ENCODE assay signal across 23 mouse cellular contexts in genomic region chr11:3269241-3269640, GRCm38 (mm10).
"Had no signal": no experiment of that assay in that cellular context is flagged by ENCODE, and none has a peak within 500 bp of the region (broad histone marks: within the 10 kb centered on the region; RNA-seq: fewer than 3 reads in every experiment).

No protein-coding gene starts in this region.

- H3K4me3 ChIP-seq: heart, embryonic 10.5 days; heart, embryonic 13.5 days; heart, embryonic 15.5 days; hindbrain, embryonic 13.5 days; hindbrain, embryonic 15.5 days; limb, embryonic 13.5 days; limb, embryonic 15.5 days; liver, embryonic 12.5 days had no signal

- H3K27me3 ChIP-seq: heart, embryonic 13.5 days; heart, embryonic 15.5 days; hindbrain, embryonic 13.5 days; hindbrain, embryonic 15.5 days; limb, embryonic 13.5 days; limb, embryonic 15.5 days; liver, embryonic 12.5 days had no signal

- H3K9me3 ChIP-seq: heart, embryonic 10.5 days; heart, embryonic 13.5 days; heart, embryonic 15.5 days; hindbrain, embryonic 13.5 days; hindbrain, embryonic 15.5 days; limb, embryonic 13.5 days; limb, embryonic 15.5 days; liver, embryonic 12.5 days had no signal

- H3K27ac ChIP-seq: heart, embryonic 10.5 days; heart, embryonic 13.5 days; heart, embryonic 15.5 days; hindbrain, embryonic 13.5 days; hindbrain, embryonic 15.5 days; hindbrain, postnatal 0 days; limb, embryonic 13.5 days; limb, embryonic 15.5 days; liver, embryonic 12.5 days had no signal

- H3K9ac ChIP-seq: heart, embryonic 13.5 days; heart, embryonic 15.5 days; hindbrain, embryonic 13.5 days; hindbrain, embryonic 15.5 days; limb, embryonic 13.5 days; limb, embryonic 15.5 days; liver, embryonic 12.5 days had no signal

- H3K4me2 ChIP-seq: heart, embryonic 13.5 days; heart, embryonic 15.5 days; hindbrain, embryonic 13.5 days; hindbrain, embryonic 15.5 days; limb, embryonic 13.5 days; limb, embryonic 15.5 days; liver, embryonic 12.5 days had no signal

- ATAC-seq: hindbrain, postnatal 0 days; intestine, embryonic 16.5 days; liver, embryonic 12.5 days had no signal

- DNase-seq: gastrocnemius, postnatal 14 days; gastrocnemius, postnatal 36 days; heart, adult 18-20 months; heart, postnatal 14 days; heart, postnatal 36 days; kidney, adult 11 months; kidney, adult 2 months; kidney, adult 9 months; kidney, postnatal 10 days; kidney, postnatal 36 days; layer of hippocampus, adult 9-11 months; layer of hippocampus, postnatal 36 days; left cerebral cortex, postnatal 4 days had no signal

- H3K36me3 ChIP-seq: hindbrain, embryonic 13.5 days; limb, embryonic 15.5 days had no signal
